Mouse (Mus musculus) cerebellum, adult 9-10 months (tissue): ENCODE measurements around the gene Dbndd2.

Source experiments
- DNase-seq: peaks from one replicate; pipeline ENCODE4 v3.0.0; 2022

Gene Dbndd2

GRCm38 (mm10) chr2:164505619-164506347 is 19.9 kb downstream of the Dbndd2 start:
- DNase-seq: no peak

- no peak for DNase-seq
Measured at GRCm38 (mm10) chr2:164507811-164508210, 21.9 kb downstream of the Dbndd2 start.

- no peak for DNase-seq
Measured at GRCm38 (mm10) chr2:164510621-164511190, 24.8 kb downstream of the Dbndd2 start.

- DNase-seq: no peak
Measured at GRCm38 (mm10) chr2:164512121-164512909, 26.4 kb downstream of the Dbndd2 start.

- DNase-seq: no peak
Measured at GRCm38 (mm10) chr2:164513389-164513788, 27.5 kb downstream of the Dbndd2 start.

- DNase-seq: no peak
Measured at GRCm38 (mm10) chr2:164514916-164515315, 29.0 kb downstream of the Dbndd2 start.

- no peak for DNase-seq
Measured at GRCm38 (mm10) chr2:164515897-164516296, 30.0 kb downstream of the Dbndd2 start.

GRCm38 (mm10) chr2:164516592-164516991 is 30.7 kb downstream of the Dbndd2 start:
- no peak for DNase-seq

- peak; percentile 60 for DNase-seq
Measured at GRCm38 (mm10) chr2:164517485-164518221, 31.7 kb downstream of the Dbndd2 start.

GRCm38 (mm10) chr2:164518266-164519170 is 32.6 kb downstream of the Dbndd2 start:
- DNase-seq: no peak

GRCm38 (mm10) chr2:164519171-164519526 is 33.2 kb downstream of the Dbndd2 start:
- DNase-seq: no peak

GRCm38 (mm10) chr2:164520782-164521181 is 34.9 kb downstream of the Dbndd2 start:
- peak; percentile 20 for DNase-seq

GRCm38 (mm10) chr2:164521841-164522240 is 35.9 kb downstream of the Dbndd2 start:
- DNase-seq: no peak

- DNase-seq: no peak
Measured at GRCm38 (mm10) chr2:164522280-164522679, 36.4 kb downstream of the Dbndd2 start.

GRCm38 (mm10) chr2:164523301-164523773 is 37.4 kb downstream of the Dbndd2 start:
- no peak for DNase-seq

- no peak for DNase-seq
Measured at GRCm38 (mm10) chr2:164528557-164528956, 42.7 kb downstream of the Dbndd2 start.

GRCm38 (mm10) chr2:164531169-164531568 is 45.3 kb downstream of the Dbndd2 start:
- DNase-seq: peak; percentile 74

GRCm38 (mm10) chr2:164534315-164534714 is 48.4 kb downstream of the Dbndd2 start:
- DNase-seq: no peak

GRCm38 (mm10) chr2:164537003-164537402 is 51.1 kb downstream of the Dbndd2 start:
- DNase-seq: no peak

- DNase-seq: no peak
Measured at GRCm38 (mm10) chr2:164540652-164541427, 54.9 kb downstream of the Dbndd2 start.

GRCm38 (mm10) chr2:164542132-164542531 is 56.2 kb downstream of the Dbndd2 start:
- no peak for DNase-seq
